Mouse (Mus musculus) lung, adult 2 months (tissue): ENCODE measurements at regions not wholly inside any gene's neighbourhood (a gene's known extent, or its start where the extent isn't known, plus 50 kb on each side); places are given as distances from the start of the nearest gene placed in this dataset.

Experiments used
- CTCF ChIP-seq: fragments of 200-500 bp; IDR thresholded peaks from 2 replicates; pipeline ENCODE4 v1.5.1; 2011; ENCODE audit warnings: mild to moderate bottlenecking, low read length, control low read depth; ENCODE audit not compliant: insufficient read depth
- POLR2A ChIP-seq: fragments of 200-500 bp; IDR thresholded peaks from 2 replicates; pipeline ENCODE4 v1.6.1; 2011; ENCODE audit warnings: low read depth, mild to moderate bottlenecking, control low read depth, low read length, borderline replicate concordance; ENCODE audit errors: extremely low read depth

- TF ChIP-seq CTCF (no peak), POLR2A (no peak)
Measured at GRCm38 (mm10) chr2:114427426-114428157, 226.3 kb upstream of the Zfp770 start.
